Mouse (Mus musculus) midbrain, embryonic 11.5 days (tissue): Measurements from ENCODE around the gene Lgr5. TPM values are rescaled to one million over a fixed set of nuclear protein-coding genes. Genes with fewer than 3 reads are reported as not detected.

Experiments
- ATAC-seq: fragments of 200-750 bp; cut with Nextera tagmentation; 2 replicates; pipeline ENCODE4 v1.8.0; 2017; ENCODE audit warnings: moderate TSS enrichment, moderate library complexity; ENCODE audit not compliant: low FRiP score
- DNase-seq: peaks from one replicate; pipeline ENCODE4 v3.0.0; 2015; ENCODE audit warnings: low spot score; ENCODE audit errors: missing footprints
- H3K27ac ChIP-seq: fragments of 300-500 bp; sonication (generic); 2 replicates; pipeline ENCODE4 v1.5.1; 2014; ENCODE audit warnings: low read depth, low read length
- H3K27me3 ChIP-seq: fragments of 300-500 bp; sonication (generic); 2 replicates; pipeline ENCODE4 v1.6.1; 2014; ENCODE audit warnings: mild to moderate bottlenecking, low read length, moderate library complexity, mixed read lengths; ENCODE audit not compliant: control insufficient read depth, insufficient read depth
- H3K36me3 ChIP-seq: fragments of 300-500 bp; sonication (generic); 2 replicates; pipeline ENCODE4 v1.6.1; 2014; ENCODE audit warnings: mild to moderate bottlenecking, low read length, moderate library complexity, mixed read lengths; ENCODE audit not compliant: control insufficient read depth, insufficient read depth
- H3K4me1 ChIP-seq: fragments of 300-500 bp; sonication (generic); 2 replicates; pipeline ENCODE4 v1.6.1; 2014; ENCODE audit warnings: low read length; ENCODE audit not compliant: control insufficient read depth, insufficient read depth
- H3K4me2 ChIP-seq: fragments of 300-500 bp; sonication (generic); 2 replicates; pipeline ENCODE4 v1.6.1; 2014; ENCODE audit warnings: mild to moderate bottlenecking, moderate library complexity
- H3K4me3 ChIP-seq: fragments of 300-500 bp; sonication (generic); 2 replicates; pipeline ENCODE4 v1.5.1; 2014; ENCODE audit warnings: low read depth, low read length
- H3K9ac ChIP-seq: fragments of 300-500 bp; sonication (generic); 2 replicates; pipeline ENCODE4 v1.6.1; 2014; ENCODE audit warnings: low read length
- H3K9me3 ChIP-seq: fragments of 300-500 bp; sonication (generic); 2 replicates; pipeline ENCODE4 v1.6.1; 2016; ENCODE audit warnings: low read length; ENCODE audit not compliant: control insufficient read depth
- WGBS: fragments of 180-500 bp; shearing (Covaris S2); extraction: QIAGEN DNeasy Blood & Tissue Kit; methylation state at CpG from one replicate; pipeline ENCODE4 v1.1.7; 2014; 5-methylcytosine and 5-hydroxymethylcytosine counted together
- polyA plus RNA-seq: library from polyadenylated mRNA; unstranded; fragments of >200 nt; fragmentation: Nextera tagmentation; extraction: Ambion mirVana; gene quantifications from 2 replicates; pipeline ENCODE4 v1.2.1, GENCODE M21; 2014

The Lgr5 gene
- polyA plus RNA-seq, 1 experiment from 2014 or later = 7.3 TPM

DNA sequence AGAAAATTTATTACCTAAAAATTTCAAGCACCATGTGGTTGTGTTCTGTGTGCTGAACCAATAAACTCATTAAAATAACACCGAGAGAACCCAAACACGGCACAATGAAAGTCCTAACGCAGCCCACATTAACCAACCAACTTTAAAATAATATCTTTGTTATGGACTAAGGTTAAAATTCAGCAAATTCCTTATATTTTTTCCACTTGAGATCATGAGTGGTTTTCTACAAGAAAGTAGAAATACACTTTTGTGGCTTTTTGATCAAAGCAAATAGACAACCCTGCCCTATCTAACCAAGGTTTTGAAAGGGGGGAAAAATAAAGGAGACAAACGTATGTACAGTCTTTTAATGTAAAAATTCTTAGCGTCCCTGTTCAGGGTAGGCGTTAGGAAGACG, 8.5 kb downstream of the Lgr5 start:
- Histone ChIP-seq H3K9ac (no peak overlapping the region), H3K36me3 (no peaks in the 10 kb centered on the region), H3K27me3 (peaks cover 5% of the 10 kb centered on the region), H3K27ac (no peak overlapping the region), H3K9me3 (no peaks in the 10 kb centered on the region), H3K4me1 (peaks cover 6% of the 10 kb centered on the region), H3K4me2 (no peak overlapping the region), H3K4me3 (no peak overlapping the region)
- 50% methylated on average over 7 of the region's 7 CpGs for WGBS
- DNase-seq (peak; percentile 84), ATAC-seq (no peak)

DNA sequence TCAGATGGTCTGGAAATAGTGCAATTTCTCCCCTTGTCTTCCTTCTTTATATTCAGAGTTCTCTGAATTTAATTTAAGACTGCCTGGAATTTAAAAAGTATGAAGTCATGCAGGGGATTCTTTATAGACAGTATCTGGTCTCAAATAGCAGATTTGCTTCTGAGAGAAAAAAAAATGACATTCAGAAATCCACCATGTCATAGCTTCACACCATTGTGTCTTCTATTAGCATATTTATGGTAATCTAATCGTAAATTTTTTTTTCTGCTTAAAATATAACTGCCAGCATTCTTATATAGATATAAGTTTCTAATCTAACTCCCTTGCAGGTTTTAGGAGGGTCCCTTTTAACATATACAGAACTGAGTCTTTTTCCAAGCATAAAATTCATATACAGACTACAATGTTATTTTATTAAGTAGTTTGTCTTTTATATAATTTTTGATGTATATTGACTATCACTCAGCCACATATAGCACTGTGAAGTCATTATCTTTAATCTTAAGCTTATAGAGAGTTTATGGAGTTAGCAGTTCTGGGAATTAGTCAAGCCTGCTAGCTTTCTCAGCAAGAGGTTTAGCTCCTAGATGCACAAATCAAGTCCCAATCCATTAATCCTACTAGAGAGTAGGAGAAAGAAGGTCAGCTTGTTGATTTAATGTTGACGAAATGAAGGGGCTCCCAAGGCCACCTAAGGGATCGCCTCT, 15.7 kb downstream of the Lgr5 start:
- Histone ChIP-seq H3K27ac (peak overlapping the region; percentile 5; the same call in 1 of the 2 replicates), H3K27me3 (no peaks in the 10 kb centered on the region), H3K4me1 (peaks cover 14% of the 10 kb centered on the region), H3K4me2 (no peak overlapping the region), H3K9me3 (no peaks in the 10 kb centered on the region), H3K4me3 (no peak overlapping the region), H3K36me3 (no peaks in the 10 kb centered on the region), H3K9ac (no peak overlapping the region)
- peak; percentile 10; the same call in 1 of the 2 replicates for ATAC-seq
- WGBS = 20% methylated on average over 3 of the region's 3 CpGs
- DNase-seq = peak; percentile 90

GRCm38 (mm10) chr10:115571317-115571716, 16.3 kb downstream of the Lgr5 start:
- peak; percentile 95 for DNase-seq

DNA sequence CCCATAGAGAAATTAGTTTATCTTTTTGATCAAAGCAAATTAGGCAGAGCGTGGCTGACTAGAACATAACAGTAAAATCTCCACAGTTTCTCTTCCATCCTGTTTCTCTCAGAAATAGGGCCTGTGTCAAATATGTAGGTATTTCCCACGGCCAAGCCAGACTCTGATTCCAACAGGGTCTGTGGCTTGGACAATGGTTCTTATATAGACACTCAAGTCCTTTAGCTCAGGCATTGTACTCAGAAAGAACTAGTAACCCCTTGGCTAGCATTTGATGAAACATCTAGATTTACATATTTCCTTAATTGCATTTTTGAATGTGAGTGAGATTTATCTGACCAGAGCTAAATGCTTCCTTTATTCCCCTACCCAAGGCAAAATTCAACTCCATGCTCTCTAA, 17.0 kb downstream of the Lgr5 start:
- Histone ChIP-seq H3K4me3 (no peak overlapping the region), H3K4me2 (no peak overlapping the region), H3K4me1 (peaks cover 14% of the 10 kb centered on the region), H3K9me3 (no peaks in the 10 kb centered on the region), H3K9ac (no peak overlapping the region), H3K36me3 (no peaks in the 10 kb centered on the region), H3K27ac (peak overlapping the region; percentile 37), H3K27me3 (no peaks in the 10 kb centered on the region)
- ATAC-seq (0 out of 2 replicates have a peak, but pooled peaks have one; percentile 25), DNase-seq (no peak)
- 50% methylated on average over 2 of the region's 2 CpGs for WGBS

More at GRCm38 (mm10) chr10:115571317-115571716, 16.3 kb downstream of the Lgr5 start:
- Histone ChIP-seq H3K27me3 (no peaks in the 10 kb centered on the region), H3K9ac (no peak overlapping the region), H3K36me3 (no peaks in the 10 kb centered on the region), H3K4me2 (no peak overlapping the region), H3K27ac (peak overlapping the region; percentile 37; the same call in 1 of the 2 replicates), H3K4me3 (no peak overlapping the region), H3K9me3 (no peaks in the 10 kb centered on the region), H3K4me1 (peaks cover 14% of the 10 kb centered on the region)
- ATAC-seq = peak; percentile 75
- WGBS = 13% methylated on average over 6 of the region's 6 CpGs

DNA sequence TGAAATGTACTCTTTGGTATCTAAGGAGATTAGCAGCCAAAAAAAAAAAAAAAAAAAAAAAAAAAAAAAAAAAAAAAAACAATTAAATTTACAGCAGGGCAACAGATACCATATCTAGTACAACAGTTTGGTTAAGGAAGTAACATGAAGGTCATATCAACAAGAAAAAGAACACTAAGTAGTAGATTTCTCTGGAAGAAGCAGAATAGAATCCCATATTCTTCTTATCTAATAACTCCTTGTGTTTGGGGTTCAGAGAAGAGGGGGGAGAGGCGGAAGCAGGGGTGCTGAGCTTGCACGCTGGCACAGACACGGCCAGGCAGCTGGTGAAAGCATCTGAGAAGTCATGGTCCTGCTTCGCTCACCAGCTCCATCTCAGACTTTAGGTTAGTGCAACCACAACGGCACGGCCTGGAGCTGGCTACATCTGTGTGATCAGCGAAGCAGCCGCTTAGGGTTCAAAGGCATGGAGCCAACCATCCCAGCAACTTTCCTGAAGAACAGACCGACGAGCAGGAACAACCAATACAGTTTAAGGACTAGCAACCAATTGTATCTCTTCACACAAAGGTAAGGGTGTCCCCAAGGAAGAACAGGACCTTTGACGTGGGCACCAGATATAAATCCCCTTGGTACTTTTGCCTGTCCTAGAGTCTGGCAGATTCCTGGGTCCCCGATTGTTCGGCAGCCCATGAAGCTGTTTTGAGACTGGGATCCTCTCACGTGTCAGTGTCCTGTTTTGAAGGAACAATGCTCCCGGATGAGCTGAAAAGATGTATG, 17.7 kb downstream of the Lgr5 start, which contains the start of gene A930009A15Rik:
Gene A930009A15Rik (plus strand): TSS at position 275 of the 780 bp plus-strand sequence.
- Histone ChIP-seq H3K9ac (no peak within 1 kb of the TSS; the same call in 1 of the 2 replicates), H3K27ac (peak within 1 kb of the TSS; percentile 37), H3K4me3 (no peak within 1 kb of the TSS), H3K36me3 (no peaks in the 10 kb centered on the region), H3K27me3 (no peaks in the 10 kb centered on the region), H3K4me2 (no peak within 1 kb of the TSS), H3K9me3 (no peaks in the 10 kb centered on the region), H3K4me1 (peaks cover 14% of the 10 kb centered on the region)
- ATAC-seq = peak; percentile 38
- peak; percentile 91 for DNase-seq
- 55% methylated on average over 15 of the region's 15 CpGs for WGBS

- WGBS = 83% methylated on average over 5 of the region's 5 CpGs
- Histone ChIP-seq H3K9me3 (no peaks in the 10 kb centered on the region), H3K4me3 (no peak overlapping the region), H3K27me3 (peaks cover 4% of the 10 kb centered on the region; the same call in 1 of the 2 replicates), H3K9ac (no peak overlapping the region), H3K4me1 (no peaks in the 10 kb centered on the region), H3K27ac (no peak overlapping the region), H3K36me3 (no peaks in the 10 kb centered on the region), H3K4me2 (no peak overlapping the region)
- ATAC-seq = no peak
- no peak for DNase-seq
Measured at GRCm38 (mm10) chr10:115563961-115564360, 23.6 kb downstream of the Lgr5 start.

DNA sequence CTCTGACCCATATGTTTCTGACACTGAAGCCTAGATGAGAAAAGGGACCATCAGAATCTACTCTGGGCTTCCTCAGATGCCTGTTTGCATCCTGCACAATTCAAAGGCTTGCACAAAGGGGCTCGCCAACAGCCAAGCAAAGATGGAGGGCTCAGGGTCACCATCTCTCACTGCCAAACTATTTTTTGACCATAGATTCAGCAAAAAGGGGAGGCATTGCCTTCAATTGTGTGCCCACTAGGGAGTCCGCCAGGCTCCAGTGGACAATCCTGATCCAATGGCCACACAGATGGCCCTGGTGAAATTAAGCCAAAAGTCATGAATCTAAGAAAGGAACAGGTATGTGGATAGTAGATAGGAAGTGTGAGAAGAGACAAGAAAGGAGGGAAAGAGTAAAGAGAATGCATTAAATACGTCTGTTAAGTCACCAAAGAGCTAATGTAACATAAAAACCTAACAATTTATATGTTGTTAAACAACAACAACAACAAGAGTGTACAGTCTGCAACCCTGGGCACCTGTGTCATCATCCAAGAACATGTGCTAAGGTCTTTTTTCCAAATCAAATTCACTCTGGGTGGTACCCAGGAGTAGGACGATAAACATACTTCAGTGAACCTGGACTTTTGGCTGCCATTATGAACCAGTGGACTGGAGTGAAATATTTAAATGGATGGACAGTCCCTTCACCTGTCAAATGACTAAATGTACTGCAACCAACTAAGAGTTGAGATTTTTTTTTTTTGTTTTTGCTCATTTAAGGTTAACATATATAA, 24.5 kb downstream of the Lgr5 start:
- ATAC-seq = no peak
- H3K27me3 ChIP-seq = peaks cover 4% of the 10 kb centered on the region; the same call in 1 of the 2 replicates
- no peaks in the 10 kb centered on the region for H3K4me1 ChIP-seq
- DNase-seq = no peak
- no peaks in the 10 kb centered on the region for H3K9me3 ChIP-seq
- no peak overlapping the region for H3K9ac ChIP-seq
- no peaks in the 10 kb centered on the region for H3K36me3 ChIP-seq
- H3K4me3 ChIP-seq = no peak overlapping the region
- no peak overlapping the region for H3K27ac ChIP-seq
- 86% methylated on average over 4 of the region's 4 CpGs for WGBS
- no peak overlapping the region for H3K4me2 ChIP-seq

GRCm38 (mm10) chr10:115561136-115561880, 26.3 kb downstream of the Lgr5 start:
- 72% methylated on average over 12 of the region's 12 CpGs for WGBS
- DNase-seq = no peak

More at GRCm38 (mm10) chr10:115561136-115561880, 26.3 kb downstream of the Lgr5 start:
- Histone ChIP-seq H3K4me2 (no peak overlapping the region), H3K9me3 (no peaks in the 10 kb centered on the region), H3K27me3 (peaks cover 4% of the 10 kb centered on the region; the same call in 1 of the 2 replicates), H3K9ac (no peak overlapping the region), H3K4me1 (peaks cover 7% of the 10 kb centered on the region), H3K27ac (no peak overlapping the region), H3K36me3 (no peaks in the 10 kb centered on the region), H3K4me3 (no peak overlapping the region)
- no peak for ATAC-seq
